Mouse (Mus musculus): ENCODE results near the gene Ccnc.
A peak's percentile ranks its signal among the peaks of the same experiment; 100 is the strongest.

- TF ChIP-seq POLR2A (IDR thresholded peaks at IDR 0.05; ENCODE audit: borderline replicate concordance, low read depth, low read length): no peak
- peak; percentile 47 for TF ChIP-seq CTCF (IDR thresholded peaks at IDR 0.05; ENCODE audit: low read depth, low read length)
Measured at GRCm38 (mm10) chr4:21766863-21767304, 39.4 kb downstream of the Ccnc start, which contains the start of the genes Usp45 and Tstd3.

Data from bone marrow macrophage, adult 2 months (primary cell).